Mouse (Mus musculus): Measurements from ENCODE around the gene Selenom.

DNA sequence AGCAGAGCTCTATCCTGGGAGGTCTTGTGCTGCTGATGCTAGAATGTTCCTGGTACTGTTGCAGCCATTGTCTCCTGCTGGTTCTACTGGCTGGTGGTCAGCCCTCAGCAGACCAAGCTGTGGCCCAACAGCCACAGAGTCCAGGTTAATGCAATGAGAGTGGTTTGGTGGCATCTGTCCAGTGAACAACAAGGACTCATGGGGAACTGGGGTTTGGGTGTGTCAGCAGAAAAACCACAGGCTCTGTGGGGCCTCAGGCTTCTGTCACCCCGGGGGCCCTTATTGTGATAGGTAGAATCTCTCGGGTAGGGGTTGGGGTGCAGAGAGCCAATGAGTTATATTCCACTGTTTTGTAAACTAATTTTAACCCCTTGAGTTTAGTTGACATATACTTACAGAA is 4.2 kb upstream of the Selenom start:
- TF ChIP-seq POLR2A (IDR thresholded peaks at IDR 0.05; ENCODE audit: borderline replicate concordance, extremely low read depth, low read depth, low read length) (no peak), CTCF (IDR thresholded peaks at IDR 0.05; ENCODE audit: insufficient read depth, low read length) (no peak)

All from lung, adult 2 months (tissue).